8 mouse cellular contexts compared by ENCODE assay signal in the genomic region with DNA sequence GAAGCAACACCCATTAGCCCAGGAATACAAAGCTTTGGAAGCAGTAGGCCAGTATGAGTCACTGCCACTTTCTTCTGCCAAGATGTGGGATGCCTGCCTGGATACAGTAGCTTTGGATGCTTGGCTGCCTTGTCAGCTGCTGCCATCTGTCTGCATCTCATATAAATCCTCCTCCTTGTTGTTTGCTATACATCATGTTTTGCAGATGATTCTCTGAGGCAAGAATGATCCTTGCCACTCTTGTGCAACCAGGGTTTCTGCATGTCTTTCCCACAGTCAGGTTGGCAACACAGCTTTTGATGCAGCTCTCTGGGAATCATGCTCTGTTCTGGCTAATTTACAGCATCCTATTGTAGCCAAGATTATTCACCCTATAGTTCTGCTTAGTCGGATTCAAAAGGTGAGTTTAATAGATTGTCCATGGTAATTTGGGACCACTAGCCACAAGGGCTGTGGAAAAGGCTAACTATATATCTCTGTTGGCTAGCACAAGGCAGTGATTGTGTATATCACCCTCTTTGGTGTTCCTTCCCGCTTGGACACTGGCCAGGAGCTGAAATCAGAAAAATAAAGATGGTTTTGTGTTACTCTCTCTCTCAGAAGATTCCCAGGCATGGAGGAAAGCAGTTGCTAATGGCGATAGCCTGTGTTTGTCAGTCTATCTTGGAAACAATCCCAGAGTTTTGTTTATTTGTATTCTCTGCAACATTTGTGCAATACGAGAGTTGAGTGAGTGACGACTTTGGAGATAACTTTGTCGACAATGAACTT.
DNase-seq lines count a peak whose midpoint lies in the region.

No protein-coding gene starts in this region.

- peak; percentile 8 for DNase-seq in adrenal gland, postnatal 10 days
- DNase-seq in adrenal gland, adult 2 months, result no peak
- DNase-seq in cerebellum, adult 11 months, result peak; percentile 26
- DNase-seq in heart, postnatal 14 days, result peak; percentile 11 to 21
- DNase-seq in left cerebral cortex, postnatal 25 days (ENCODE audit: low spot score in 2 of 2), result peak; percentile 76 to 96
- peak; percentile 73 to 85 for DNase-seq in right cerebral cortex, postnatal 36 days (ENCODE audit: low spot score in 2 of 2)
- no peak for DNase-seq in gastrocnemius, postnatal 25 days
- no peak for DNase-seq in ovary, adult 18-20 months (ENCODE audit: low spot score)

- intact Hi-C loops in heart, postnatal 14 days (cut with DNase I), result no loop called here
- intact Hi-C loops in left cerebral cortex, postnatal 25 days (cut with DNase I), result loop anchor here (5.0 kb wide), 1 partner anchor 92 kb away; no protein-coding TSS in a partner anchor

Comparison
In these comparisons a context has a peak if more than half of its experiments do, and no peak if none do; other contexts are left out.
1. DNase-seq: peak in adrenal gland, postnatal 10 days (single experiment), cerebellum, adult 11 months (single experiment), heart, postnatal 14 days (2 of 2), left cerebral cortex, postnatal 25 days (2 of 2) and right cerebral cortex, postnatal 36 days (2 of 2); none in adrenal gland, adult 2 months (single experiment), gastrocnemius, postnatal 25 days (single experiment) and ovary, adult 18-20 months (single experiment).